Mouse (Mus musculus): ENCODE measurements around the gene Tomm7.

GRCm38 (mm10) chr5:23859896-23860295 lies 15.9 kb upstream of the Tomm7 start:
- TF ChIP-seq GATA1 (IDR thresholded peaks at IDR 0.05; ENCODE audit: borderline replicate concordance, low read length) (no peak), FLI1 (IDR thresholded peaks at IDR 0.05; ENCODE audit: low read length) (no peak)

Data from megakaryocyte, embryonic 14.5 days (primary cell).